Mouse (Mus musculus) lung, adult 2 months (tissue): Measurements from ENCODE around the gene Lbhd1.

Source experiments
- CTCF ChIP-seq: fragments of 200-500 bp; IDR thresholded peaks from 2 replicates; pipeline ENCODE4 v1.5.1; 2011; ENCODE audit warnings: mild to moderate bottlenecking, low read length, control low read depth; ENCODE audit not compliant: insufficient read depth
- POLR2A ChIP-seq: fragments of 200-500 bp; IDR thresholded peaks from 2 replicates; pipeline ENCODE4 v1.6.1; 2011; ENCODE audit warnings: low read depth, mild to moderate bottlenecking, control low read depth, low read length, borderline replicate concordance; ENCODE audit errors: extremely low read depth

- TF ChIP-seq CTCF, result no peak
- peak; percentile 65; the same call in 1 of the 2 replicates for TF ChIP-seq POLR2A
These were observed 43.4 kb upstream of the Lbhd1 start for GRCm38 (mm10) chr19:8839908-8840791.
